Mouse (Mus musculus): ENCODE results near the gene Cldn18. TPM values are rescaled to one million over a fixed set of nuclear protein-coding genes. Genes with fewer than 3 reads are reported as not detected.

Gene Cldn18
- not detected for total RNA-seq (2018; cell fraction: chromatin; rRNA removed)
- not detected for total RNA-seq (2018; cell fraction: cytosol; rRNA removed)
- total RNA-seq (2018; cell fraction: nucleus; rRNA removed) = not detected
- polyA plus RNA-seq (2018) = not detected in 3 replicates

GRCm38 (mm10) chr9:99717134-99717533 is at the start of gene Cldn18:
TSS of gene Cldn18 (minus strand) at chr9:99717267.
- no peaks in the 10 kb centered on the region for H3K79me2 ChIP-seq (ENCODE audit: inconsistent target)
- 90% methylated on average over 14 of the region's 14 CpGs for WGBS (ENCODE audit: missing documents)
- H3K36me3 ChIP-seq (ENCODE audit: inconsistent target) = no peaks in the 10 kb centered on the region
- no peak within 1 kb of the TSS for H3K4me3 ChIP-seq (ENCODE audit: inconsistent target)
- H3K27ac ChIP-seq = no peak within 1 kb of the TSS

DNA sequence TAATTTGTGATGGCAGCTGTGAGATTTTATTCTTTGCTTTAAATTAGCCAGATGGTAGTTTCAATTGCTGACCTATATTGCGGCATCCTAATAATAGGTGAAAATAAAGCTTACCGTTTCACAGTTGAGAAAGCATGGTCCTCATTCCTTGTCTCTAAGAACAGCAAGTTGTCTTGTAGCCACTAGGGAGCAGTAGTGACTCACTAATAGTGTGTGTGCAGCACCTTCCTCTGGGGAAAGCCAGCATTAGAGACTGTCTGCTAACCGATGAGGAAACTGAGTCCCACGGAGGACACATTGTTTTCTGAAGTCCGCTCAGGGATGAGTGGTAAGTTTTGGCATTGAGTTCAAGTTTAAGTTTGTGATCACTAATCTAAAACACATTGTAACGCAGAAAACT is 46.5 kb upstream of the Cldn18 start:
- 60% methylated on average over 6 of the region's 6 CpGs for WGBS (ENCODE audit: missing documents)
- H3K79me2 ChIP-seq (ENCODE audit: inconsistent target) = no peaks in the 10 kb centered on the region
- H3K4me3 ChIP-seq (ENCODE audit: inconsistent target) = no peak overlapping the region
- H3K36me3 ChIP-seq (ENCODE audit: inconsistent target) = no peaks in the 10 kb centered on the region
- no peak overlapping the region for H3K27ac ChIP-seq

DNA sequence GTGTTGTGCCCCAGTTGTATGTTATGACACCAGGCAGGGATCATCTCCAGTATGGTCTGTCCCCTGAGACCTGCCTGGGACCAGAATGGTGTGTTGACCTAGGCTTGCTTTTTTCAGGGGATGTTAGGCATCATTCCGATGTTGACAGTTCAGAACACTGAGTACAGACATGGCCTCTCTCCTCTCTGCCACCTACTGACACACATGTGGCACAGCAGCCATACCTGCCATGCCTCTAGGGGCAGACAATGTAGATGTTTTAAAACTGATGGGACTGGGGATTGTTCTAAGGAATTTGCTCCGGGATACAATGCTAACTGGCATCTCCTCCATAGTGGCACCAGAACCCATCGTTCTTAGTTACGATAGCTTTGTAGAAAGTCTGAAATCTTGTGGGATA is 33.2 kb upstream of the Cldn18 start:
- Histone ChIP-seq H3K27ac (no peak overlapping the region), H3K79me2 (ENCODE audit: inconsistent target) (no peaks in the 10 kb centered on the region), H3K4me3 (ENCODE audit: inconsistent target) (no peak overlapping the region), H3K36me3 (ENCODE audit: inconsistent target) (no peaks in the 10 kb centered on the region)
- 82% methylated on average over 4 of the region's 4 CpGs for WGBS (ENCODE audit: missing documents)

DNA sequence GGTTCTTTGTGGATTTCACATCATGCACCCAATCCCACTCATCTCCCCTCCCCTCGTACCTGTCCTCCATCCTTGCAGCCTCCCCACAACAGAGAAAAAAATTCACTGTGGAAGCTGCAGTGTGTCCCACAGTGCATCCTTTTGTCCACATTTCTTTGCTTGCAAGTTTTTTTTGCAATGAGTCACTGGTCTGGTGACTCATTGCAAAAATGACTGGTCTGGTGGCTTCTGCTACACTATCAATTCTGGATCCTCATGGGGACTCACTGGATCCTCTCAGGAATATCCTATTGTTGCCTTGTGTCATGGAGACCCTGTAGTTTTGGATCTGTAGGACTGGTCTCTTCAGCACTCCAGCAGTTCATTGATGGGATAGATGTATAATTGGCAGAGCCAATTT is 31.2 kb upstream of the Cldn18 start:
- Histone ChIP-seq H3K27ac (no peak overlapping the region), H3K79me2 (ENCODE audit: inconsistent target) (no peaks in the 10 kb centered on the region), H3K4me3 (ENCODE audit: inconsistent target) (no peak overlapping the region), H3K36me3 (ENCODE audit: inconsistent target) (no peaks in the 10 kb centered on the region)
- WGBS (ENCODE audit: missing documents) = 92% methylated on average over 1 of the region's 1 CpGs

- Histone ChIP-seq H3K79me2 (ENCODE audit: inconsistent target) (no peaks in the 10 kb centered on the region), H3K4me3 (ENCODE audit: inconsistent target) (no peak overlapping the region)
- 63% methylated on average over 4 of the region's 4 CpGs for WGBS (ENCODE audit: missing documents)
These were observed 30.7 kb upstream of the Cldn18 start for GRCm38 (mm10) chr9:99747731-99748130.

DNA sequence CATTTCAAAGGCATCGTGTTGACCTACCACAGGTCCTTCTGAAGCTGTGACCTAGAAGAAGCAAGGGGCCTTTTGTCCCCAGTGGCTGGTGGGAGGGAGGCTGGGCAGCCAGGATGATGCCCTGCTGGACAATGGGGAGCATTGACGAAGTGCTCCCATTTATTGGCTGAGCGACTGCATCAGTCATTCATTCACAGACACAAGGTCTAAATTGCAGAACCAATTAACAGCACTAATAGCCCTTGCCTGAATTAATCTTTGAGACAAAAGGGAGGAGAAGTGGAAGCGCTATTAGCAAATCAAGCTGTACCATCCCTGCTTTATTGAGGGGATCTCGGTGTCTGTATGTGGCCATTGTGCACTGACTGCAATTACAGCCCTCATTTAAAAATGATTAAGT is 27.5 kb upstream of the Cldn18 start:
- H3K79me2 ChIP-seq (ENCODE audit: inconsistent target) = no peaks in the 10 kb centered on the region
- no peak overlapping the region for H3K27ac ChIP-seq
- 93% methylated on average over 5 of the region's 5 CpGs for WGBS (ENCODE audit: missing documents)
- no peaks in the 10 kb centered on the region for H3K36me3 ChIP-seq (ENCODE audit: inconsistent target)
- H3K4me3 ChIP-seq (ENCODE audit: inconsistent target) = no peak overlapping the region

More at GRCm38 (mm10) chr9:99747731-99748130, 30.7 kb upstream of the Cldn18 start:
- H3K36me3 ChIP-seq (ENCODE audit: inconsistent target) = no peaks in the 10 kb centered on the region
- no peak overlapping the region for H3K27ac ChIP-seq

DNA sequence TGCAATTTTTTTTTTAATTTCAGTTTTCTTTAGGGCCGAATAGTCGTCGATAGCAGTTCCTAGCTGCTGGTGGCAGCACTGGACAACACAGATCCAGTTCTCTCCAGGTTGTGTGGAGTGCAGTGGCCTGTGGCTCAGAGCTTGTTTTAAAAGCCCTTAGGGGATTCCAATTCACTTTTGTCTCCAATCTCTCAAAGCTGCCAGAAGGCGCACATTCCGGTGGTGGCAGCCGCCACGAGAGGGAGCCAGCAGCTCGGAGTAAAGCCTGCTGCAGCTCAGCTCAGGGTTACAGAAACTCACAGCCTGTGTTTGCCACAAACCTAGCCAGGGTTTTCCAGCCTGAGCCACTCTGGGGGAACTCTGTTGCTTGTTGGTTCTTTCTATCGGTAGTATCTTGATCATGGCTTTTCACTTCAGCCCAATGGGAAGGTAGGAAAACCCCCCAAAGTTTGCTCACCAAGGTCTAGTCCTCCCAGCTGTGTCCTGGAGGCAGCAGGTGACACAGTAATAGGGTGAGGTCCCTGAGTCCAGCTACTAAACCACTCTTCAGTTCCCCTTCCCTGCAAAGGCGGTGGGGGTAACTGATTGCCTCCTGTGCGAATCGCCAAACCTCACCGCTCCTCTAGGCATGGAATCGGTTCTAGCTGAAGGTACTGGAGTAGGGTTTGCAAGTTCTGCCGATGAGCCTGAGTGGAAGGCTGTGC is 13.0 kb upstream of the Cldn18 start:
- no peak overlapping the region for H3K4me3 ChIP-seq (ENCODE audit: inconsistent target)
- H3K27ac ChIP-seq = no peak overlapping the region
- H3K36me3 ChIP-seq (ENCODE audit: inconsistent target) = no peaks in the 10 kb centered on the region
- WGBS (ENCODE audit: missing documents) = 44% methylated on average over 15 of the region's 15 CpGs
- no peaks in the 10 kb centered on the region for H3K79me2 ChIP-seq (ENCODE audit: inconsistent target)

- Histone ChIP-seq H3K79me2 (ENCODE audit: inconsistent target) (no peaks in the 10 kb centered on the region), H3K36me3 (ENCODE audit: inconsistent target) (no peaks in the 10 kb centered on the region), H3K27ac (no peak overlapping the region), H3K4me3 (ENCODE audit: inconsistent target) (no peak overlapping the region)
- WGBS (ENCODE audit: missing documents) = 83% methylated on average over 11 of the region's 11 CpGs
These were observed 10.8 kb upstream of the Cldn18 start for GRCm38 (mm10) chr9:99727819-99728218.

DNA sequence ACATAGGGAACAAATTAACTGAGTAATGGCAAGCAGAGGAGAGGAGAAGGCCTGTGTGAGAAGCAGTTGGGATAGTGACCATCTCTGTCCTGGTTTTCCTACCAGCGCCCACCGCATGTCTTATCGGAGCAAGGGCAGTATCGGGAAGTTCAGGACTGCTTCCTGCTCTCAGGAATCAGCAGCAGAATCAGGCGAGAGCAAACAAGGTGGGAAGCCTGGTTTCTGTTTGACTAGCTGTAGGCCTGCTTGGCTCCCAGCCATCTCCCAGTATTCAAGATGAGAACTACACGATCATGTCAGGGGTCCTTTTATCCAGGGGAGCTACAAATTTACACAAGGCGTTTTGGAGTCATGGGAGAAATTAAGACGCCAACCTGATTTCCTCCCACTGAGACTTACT is 8.2 kb upstream of the Cldn18 start:
- Histone ChIP-seq H3K36me3 (ENCODE audit: inconsistent target) (no peaks in the 10 kb centered on the region), H3K79me2 (ENCODE audit: inconsistent target) (no peaks in the 10 kb centered on the region)
- WGBS (ENCODE audit: missing documents) = 89% methylated on average over 8 of the region's 8 CpGs

GRCm38 (mm10) chr9:99720011-99720410 is 2.9 kb upstream of the Cldn18 start:
- Histone ChIP-seq H3K36me3 (ENCODE audit: inconsistent target) (no peaks in the 10 kb centered on the region), H3K4me3 (ENCODE audit: inconsistent target) (no peak overlapping the region), H3K79me2 (ENCODE audit: inconsistent target) (no peaks in the 10 kb centered on the region), H3K27ac (no peak overlapping the region)
- WGBS (ENCODE audit: missing documents) = 26% methylated on average over 1 of the region's 1 CpGs

More for the DNA sequence above, 8.2 kb upstream of the Cldn18 start:
- Histone ChIP-seq H3K27ac (no peak overlapping the region), H3K4me3 (ENCODE audit: inconsistent target) (no peak overlapping the region)

- no peak overlapping the region for H3K27ac ChIP-seq
- no peak overlapping the region for H3K4me3 ChIP-seq (ENCODE audit: inconsistent target)
- WGBS (ENCODE audit: missing documents) = 90% methylated on average over 4 of the region's 4 CpGs
- H3K36me3 ChIP-seq (ENCODE audit: inconsistent target) = no peaks in the 10 kb centered on the region
- H3K79me2 ChIP-seq (ENCODE audit: inconsistent target) = no peaks in the 10 kb centered on the region
These were observed 6.8 kb downstream of the Cldn18 start for GRCm38 (mm10) chr9:99710297-99710696.

DNA sequence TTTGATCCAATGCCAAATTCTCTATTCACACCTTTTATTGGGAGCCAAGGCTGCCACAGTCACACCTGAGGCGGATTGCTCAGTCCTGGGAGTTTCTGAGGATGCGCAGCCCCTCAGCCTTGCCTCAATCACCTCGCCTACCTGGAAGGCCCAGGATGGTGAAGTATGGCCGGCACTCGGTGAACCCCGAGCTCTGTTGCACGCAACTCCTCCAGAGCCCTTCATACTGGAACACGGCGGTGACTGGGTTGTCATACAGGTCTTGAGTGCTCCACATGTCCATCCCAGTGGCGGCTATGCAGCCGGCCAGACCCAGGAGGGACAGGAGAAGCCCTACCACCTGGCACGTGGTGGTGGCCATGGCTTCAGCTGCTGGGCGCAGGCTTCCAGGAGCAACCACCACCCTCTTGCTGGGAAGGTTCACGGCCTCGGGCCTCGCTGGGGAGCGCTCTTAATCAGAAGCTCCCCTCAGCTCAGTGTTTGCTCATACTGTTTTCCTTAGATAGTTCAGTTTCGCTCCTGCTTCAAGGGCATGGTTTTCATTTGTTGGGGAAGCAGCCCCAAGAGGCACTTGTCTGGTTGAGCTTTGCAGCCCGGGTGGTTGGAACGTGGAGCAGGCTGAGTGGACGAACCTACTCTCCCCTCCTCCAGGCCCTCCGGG is 7.3 kb downstream of the Cldn18 start:
- no peaks in the 10 kb centered on the region for H3K79me2 ChIP-seq (ENCODE audit: inconsistent target)
- no peak overlapping the region for H3K4me3 ChIP-seq (ENCODE audit: inconsistent target)
- no peaks in the 10 kb centered on the region for H3K36me3 ChIP-seq (ENCODE audit: inconsistent target)
- H3K27ac ChIP-seq = no peak overlapping the region
- WGBS (ENCODE audit: missing documents) = 91% methylated on average over 22 of the region's 22 CpGs

DNA sequence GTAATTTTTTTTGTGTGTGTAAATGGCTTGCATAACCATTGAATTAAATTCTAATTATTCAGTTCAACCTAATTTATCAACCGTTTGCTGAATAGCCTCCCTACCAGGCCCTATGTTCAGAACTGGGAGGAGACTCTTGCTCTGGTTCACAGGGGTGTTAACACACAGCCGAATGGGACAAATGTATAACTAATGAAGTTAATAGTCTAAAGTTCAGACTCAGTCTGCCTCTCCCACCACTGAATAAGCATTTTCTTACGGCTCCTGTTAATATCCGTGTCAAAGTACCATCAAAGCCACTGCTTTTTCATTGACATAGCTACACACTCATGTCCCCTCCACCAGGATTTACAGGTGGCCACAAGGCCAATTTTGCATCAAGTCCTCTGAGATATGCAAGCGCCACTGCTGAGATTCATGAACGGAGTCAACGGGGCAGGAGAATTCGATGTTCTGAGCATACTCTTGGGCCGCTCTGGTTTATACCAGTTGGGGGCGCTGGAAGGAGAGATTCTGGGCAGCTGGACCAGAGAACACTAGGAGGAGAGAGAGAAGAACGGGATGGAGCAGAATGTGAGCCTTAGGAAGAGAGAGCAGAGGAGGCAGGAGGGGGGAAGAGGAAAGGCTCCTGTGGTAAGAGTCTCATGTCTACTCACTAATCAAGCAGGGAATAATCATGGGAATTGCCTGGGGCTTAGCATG is 9.5 kb downstream of the Cldn18 start:
- WGBS (ENCODE audit: missing documents) = 72% methylated on average over 11 of the region's 11 CpGs
- Histone ChIP-seq H3K36me3 (ENCODE audit: inconsistent target) (no peaks in the 10 kb centered on the region), H3K4me3 (ENCODE audit: inconsistent target) (no peak overlapping the region), H3K27ac (no peak overlapping the region), H3K79me2 (ENCODE audit: inconsistent target) (no peaks in the 10 kb centered on the region)

GRCm38 (mm10) chr9:99706264-99706663 is 10.8 kb downstream of the Cldn18 start:
- H3K79me2 ChIP-seq (ENCODE audit: inconsistent target) = no peaks in the 10 kb centered on the region
- H3K36me3 ChIP-seq (ENCODE audit: inconsistent target) = no peaks in the 10 kb centered on the region
- no peak overlapping the region for H3K27ac ChIP-seq
- WGBS (ENCODE audit: missing documents) = 85% methylated on average over 6 of the region's 6 CpGs
- no peak overlapping the region for H3K4me3 ChIP-seq (ENCODE audit: inconsistent target)

DNA sequence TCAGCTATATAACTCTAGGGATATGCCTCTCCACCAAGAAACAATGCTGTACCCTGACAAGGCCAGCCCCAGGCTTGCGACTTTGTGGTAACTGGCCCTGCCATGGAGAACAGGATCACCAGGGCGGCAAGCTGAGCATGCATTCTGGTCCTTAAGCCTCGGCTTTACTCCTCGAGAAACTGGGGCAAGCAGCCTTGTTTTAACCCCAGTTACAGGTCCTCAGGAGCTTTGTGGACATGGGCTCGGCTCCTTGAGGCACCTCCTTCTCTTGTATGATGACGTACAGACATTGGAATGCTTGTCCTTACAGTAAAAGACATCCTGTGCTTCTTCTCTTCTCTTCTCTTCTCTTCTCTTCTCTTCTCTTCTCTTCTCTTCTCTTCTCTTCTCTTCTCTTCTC is 13.4 kb downstream of the Cldn18 start:
- Histone ChIP-seq H3K79me2 (ENCODE audit: inconsistent target) (no peaks in the 10 kb centered on the region), H3K4me3 (ENCODE audit: inconsistent target) (no peak overlapping the region), H3K36me3 (ENCODE audit: inconsistent target) (no peaks in the 10 kb centered on the region), H3K27ac (no peak overlapping the region)
- WGBS (ENCODE audit: missing documents) = 83% methylated on average over 4 of the region's 6 CpGs
